Mouse (Mus musculus) heart, adult 18-20 months (tissue): ENCODE data around the gene Rbp7. TPM values are rescaled to one million over a fixed set of nuclear protein-coding genes. Genes with fewer than 3 reads are reported as not detected.

Experiments
- DNase-seq, 2 experiments: peaks; one replicate each; pipeline ENCODE4 v3.0.0; 2021 to 2022; ENCODE audit warnings: mixed read lengths in 1 of 2
- total RNA-seq, 2 experiments: library from RNA; stranded (reverse); gene quantifications; 2 replicates each; pipeline ENCODE4 v1.2.3; 2021

Rbp7 gene
- total RNA-seq, 2 experiments from 2014 or later = 63.9 to 85.7 TPM

DNA sequence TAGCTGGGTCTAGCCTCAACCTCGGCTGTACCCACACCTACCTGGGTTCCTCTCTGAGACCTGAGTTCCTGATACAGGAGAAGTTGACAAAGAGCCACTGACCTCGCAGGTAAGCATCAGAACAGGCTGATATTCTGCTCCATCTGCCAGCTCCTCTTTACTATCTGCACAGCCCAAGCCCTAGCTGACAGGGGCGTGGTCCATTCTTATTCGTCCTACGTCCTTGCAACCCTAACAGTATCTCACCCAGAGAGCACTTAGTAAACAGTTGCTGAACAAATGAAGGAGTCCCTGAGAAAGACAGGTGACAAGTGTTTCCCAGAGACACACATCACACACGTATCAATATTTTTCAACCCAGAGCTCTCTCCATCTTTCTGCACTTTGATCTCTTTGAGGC, 46.4 kb downstream of the Rbp7 start:
- DNase-seq = no peak

DNA sequence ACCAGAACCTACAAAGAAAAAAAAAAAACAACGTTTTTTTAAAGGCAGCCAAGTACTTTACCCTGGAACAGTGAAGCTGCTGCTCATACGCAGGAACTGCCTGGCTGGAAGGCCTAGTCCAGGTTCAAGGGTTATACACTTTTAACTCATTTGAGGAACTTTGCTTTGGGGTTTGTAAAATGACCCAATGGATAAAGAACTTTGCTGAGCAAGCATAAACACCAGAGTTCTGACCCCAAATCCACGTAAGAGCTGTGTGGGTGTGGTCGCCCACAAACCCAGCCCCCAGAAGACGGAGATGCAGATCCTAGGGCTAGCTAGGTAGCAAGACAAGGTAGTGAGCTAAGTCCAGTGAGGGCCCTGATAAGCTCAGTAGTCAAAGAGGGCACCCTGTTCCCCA, 47.3 kb downstream of the Rbp7 start:
- DNase-seq = no peak

DNA sequence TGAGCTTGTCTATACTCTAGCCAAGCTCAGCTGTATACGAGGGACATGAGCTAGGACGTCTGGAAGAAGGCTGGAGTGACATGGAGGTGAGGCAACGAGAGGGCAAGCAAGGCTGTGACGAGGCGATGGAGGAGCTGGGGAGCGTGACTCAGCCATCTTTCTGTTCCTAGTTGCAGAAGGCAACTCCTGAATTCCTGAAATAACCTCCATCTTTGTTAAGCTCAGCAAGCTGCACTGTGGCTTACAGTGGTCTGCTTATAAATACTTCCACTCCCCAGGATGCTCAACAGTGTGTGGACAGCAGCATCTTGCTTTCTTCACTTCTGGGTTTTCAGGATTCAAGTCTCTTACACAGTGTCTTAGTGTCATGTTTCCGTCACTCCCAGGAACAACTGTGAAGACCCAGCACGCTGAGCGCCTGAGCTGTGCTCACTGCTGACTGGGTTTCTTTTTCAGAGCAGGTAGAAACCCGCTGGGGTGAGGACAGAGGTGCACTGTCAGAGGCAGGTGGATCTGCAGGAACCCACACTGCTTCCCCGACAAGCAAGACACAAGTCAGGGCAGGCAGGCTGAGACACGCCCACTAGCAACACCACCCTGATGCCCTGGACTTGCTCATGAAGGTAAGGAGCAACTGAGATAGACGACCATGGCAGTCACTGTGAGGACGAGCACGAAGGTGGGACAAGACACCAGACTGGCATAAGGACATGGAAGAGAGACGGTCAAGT, 48.9 kb downstream of the Rbp7 start:
- DNase-seq = no peak

GRCm38 (mm10) chr4:149404640-149405465, 49.9 kb downstream of the Rbp7 start:
- no peak for DNase-seq

- no peak for DNase-seq
Measured at GRCm38 (mm10) chr4:149403037-149403436, 51.7 kb downstream of the Rbp7 start.

DNA sequence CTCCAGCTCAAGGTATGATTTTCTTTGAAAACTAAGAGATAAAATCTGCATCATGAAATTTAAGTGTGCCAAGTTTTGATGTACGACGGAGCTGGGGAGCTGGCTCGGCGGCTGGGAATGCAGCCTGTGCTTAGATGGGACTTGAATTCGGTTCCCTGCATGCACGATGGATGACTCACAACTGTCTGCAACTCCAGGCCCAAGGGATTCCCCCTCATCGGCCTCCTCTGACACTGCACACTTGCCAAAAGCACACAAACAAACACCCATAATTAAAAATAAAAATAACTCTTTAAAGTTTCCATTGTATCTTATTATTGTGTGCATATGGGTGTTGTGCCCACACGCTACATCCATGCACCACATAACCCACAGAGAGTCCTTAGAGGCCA, 53.2 kb downstream of the Rbp7 start:
- DNase-seq = peak; percentile 61 to 65

DNA sequence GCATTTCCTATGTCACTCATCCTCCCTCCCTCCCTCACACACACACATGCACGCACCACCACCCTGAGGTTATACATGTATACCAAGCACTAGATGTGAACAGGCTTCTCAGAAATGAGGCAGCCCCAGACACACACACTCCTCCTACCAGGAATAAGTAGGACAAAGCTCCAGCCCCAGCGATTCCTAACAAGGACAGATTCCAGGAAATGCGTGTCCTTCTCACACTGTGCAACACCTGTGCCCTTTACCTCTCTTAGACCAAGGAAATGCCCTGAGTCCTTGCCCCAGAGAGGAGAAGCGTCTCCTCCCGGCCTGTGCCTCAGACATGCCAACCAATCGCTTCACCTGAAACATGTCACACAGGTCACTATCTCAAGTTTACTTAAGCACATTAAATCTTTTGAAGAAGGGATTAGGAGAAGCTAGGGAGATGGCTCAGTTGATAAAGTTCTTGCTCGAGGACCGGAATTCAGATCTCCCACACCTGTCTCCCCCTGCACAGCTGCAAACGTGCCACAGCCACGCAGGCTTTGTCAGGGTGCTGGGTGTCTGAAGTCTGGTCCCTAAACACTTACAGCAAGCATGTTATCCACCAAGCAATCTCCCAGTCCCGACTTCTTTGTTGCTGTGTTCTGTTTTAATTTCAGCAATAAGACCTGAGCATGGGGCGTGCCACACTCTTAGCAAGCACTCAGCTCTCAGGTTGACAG, 53.7 kb downstream of the Rbp7 start:
- DNase-seq = no peak

Other genes starting within 250 kb of the Rbp7 start
- gene Kif1b, start 147.3 kb downstream of the Rbp7 start, total RNA-seq = 100 to 1,000 TPM; 154 to 180 TPM
- gene Ube4b, start 28.2 kb downstream of the Rbp7 start, total RNA-seq = 10 to 100 TPM; 41.7 to 45.5 TPM
- not detected for gene Tmem274, start 22.4 kb upstream of the Rbp7 start, total RNA-seq
- gene Nmnat1, start 30.2 kb upstream of the Rbp7 start, total RNA-seq = 10 to 100 TPM; 35.4 to 36.0 TPM
- gene Lzic, start 30.3 kb upstream of the Rbp7 start, total RNA-seq = 10 to 100 TPM; 62.5 to 77.5 TPM
- 10 to 100 TPM; 24.2 to 25.1 TPM for gene Ctnnbip1, start 63.3 kb upstream of the Rbp7 start, total RNA-seq
- gene Clstn1, start 131.5 kb upstream of the Rbp7 start, total RNA-seq = 10 to 100 TPM; 96.1 to 96.2 TPM
- 1 to 10 TPM; 3.5 to 5.6 TPM for gene Pik3cd, start 247.6 kb upstream of the Rbp7 start, total RNA-seq